Mouse (Mus musculus) kidney, postnatal 0 days (tissue): ENCODE data around the gene Trim80. TPM values are rescaled to one million over a fixed set of nuclear protein-coding genes. Genes with fewer than 3 reads are reported as not detected.
A peak's percentile ranks its signal among the peaks of the same experiment; 100 is the strongest.

Experiments
- ATAC-seq: fragments of 200-750 bp; cut with Nextera tagmentation; replicated peaks from 2 replicates; pipeline ENCODE4 v1.8.0; 2017; ENCODE audit warnings: low read depth, moderate number of reproducible peaks, moderate TSS enrichment, moderate library complexity; ENCODE audit not compliant: low FRiP score
- DNase-seq: peaks from one replicate; pipeline ENCODE4 v3.0.0-alpha.2; 2016; ENCODE audit warnings: low spot score
- H3K27ac ChIP-seq: fragments of 300-500 bp; sonication (generic); 2 replicates; pipeline ENCODE4 v1.5.1; 2014; ENCODE audit warnings: mild to moderate bottlenecking
- H3K27me3 ChIP-seq: fragments of 300-500 bp; sonication (generic); 2 replicates; pipeline ENCODE4 v1.6.1; 2014; ENCODE audit warnings: low read length, mixed read lengths; ENCODE audit not compliant: insufficient read depth
- H3K36me3 ChIP-seq: fragments of 300-500 bp; sonication (generic); 2 replicates; pipeline ENCODE4 v1.6.1; 2014; ENCODE audit warnings: low read length, mixed read lengths; ENCODE audit not compliant: insufficient read depth
- H3K4me1 ChIP-seq: fragments of 300-500 bp; sonication (generic); replicated peaks from 2 replicates; pipeline ENCODE4 v1.6.1; 2014; ENCODE audit warnings: antibody characterized with exemption, low read length, mixed read lengths; ENCODE audit not compliant: insufficient read depth
- H3K4me2 ChIP-seq: fragments of 300-500 bp; sonication (generic); 2 replicates; pipeline ENCODE4 v1.6.1; 2014; ENCODE audit warnings: mild to moderate bottlenecking, low read length, moderate library complexity, mixed read lengths
- H3K4me3 ChIP-seq: fragments of 300-500 bp; sonication (generic); replicated peaks from 2 replicates; pipeline ENCODE4 v1.5.1; 2014; ENCODE audit warnings: low read depth, low read length
- H3K9ac ChIP-seq: fragments of 300-500 bp; sonication (generic); 2 replicates; pipeline ENCODE4 v1.6.1; 2014; ENCODE audit warnings: low read depth, low read length
- H3K9me3 ChIP-seq: fragments of 300-500 bp; sonication (generic); replicated peaks from 2 replicates; pipeline ENCODE4 v1.6.1; 2016; ENCODE audit warnings: low read length, inconsistent platforms, mixed read lengths
- CTCF ChIP-seq: IDR thresholded peaks from 2 replicates; pipeline ENCODE4 v1.5.1; 2016; ENCODE audit warnings: antibody characterized with exemption, low read depth, mild to moderate bottlenecking, moderate library complexity
- WGBS: fragments of 180-500 bp; shearing (Covaris S2); extraction: QIAGEN DNeasy Blood & Tissue Kit; methylation state at CpG from one replicate; pipeline ENCODE4 v1.1.7; 2014; 5-methylcytosine and 5-hydroxymethylcytosine counted together
- polyA plus RNA-seq: library from polyadenylated mRNA; unstranded; fragments of >200 nt; fragmentation: Nextera tagmentation; extraction: Ambion mirVana; gene quantifications from 2 replicates; pipeline ENCODE4 v1.2.1, GENCODE M21; 2015

Gene Trim80
- polyA plus RNA-seq: 0.13 and 0.49 TPM in 2 replicates

DNA sequence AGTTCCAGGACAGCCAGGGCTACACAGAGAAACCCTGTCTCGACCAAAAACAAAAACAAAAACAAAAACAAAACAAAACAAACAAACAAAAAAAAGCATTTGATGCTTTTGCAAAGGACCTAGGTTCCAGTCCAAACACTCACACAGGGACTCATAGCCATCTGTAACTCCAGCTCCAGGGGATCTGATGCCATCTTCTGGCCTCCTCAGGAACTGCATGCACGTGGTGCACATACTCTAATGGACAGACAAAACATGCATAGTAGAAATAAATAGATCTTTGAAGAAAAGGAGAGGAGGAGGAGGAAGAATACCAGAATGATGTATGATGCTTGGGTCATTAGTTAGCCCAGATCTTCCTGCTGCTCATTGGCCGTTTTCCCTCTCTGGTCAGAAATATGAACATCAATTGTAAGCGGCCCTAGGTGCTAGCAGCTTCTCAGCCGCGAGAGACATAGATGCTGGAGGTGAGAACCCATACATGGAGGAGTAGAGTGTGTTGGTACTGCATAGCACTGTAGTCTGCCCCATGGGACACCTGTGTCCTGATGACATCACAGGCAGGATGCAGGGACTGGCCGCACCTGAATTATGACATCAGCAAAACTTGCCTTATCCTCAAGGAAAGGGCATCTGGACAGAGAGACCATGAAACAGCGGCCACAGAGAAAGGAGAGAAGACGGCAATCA lies at the start of gene Trim80:
Trim80 (plus strand) TSS at position 640 of the 690 bp plus-strand sequence.
- Histone ChIP-seq H3K9ac (no peak within 1 kb of the TSS), H3K4me3 (no peak within 1 kb of the TSS), H3K9me3 (no peaks in the 10 kb centered on the region), H3K36me3 (no peaks in the 10 kb centered on the region), H3K4me1 (peaks cover 5% of the 10 kb centered on the region; the same call in 1 of the 2 replicates), H3K27ac (no peak within 1 kb of the TSS), H3K4me2 (no peak within 1 kb of the TSS), H3K27me3 (no peaks in the 10 kb centered on the region)
- TF ChIP-seq CTCF: peak; percentile 43; the same call in 1 of the 2 replicates
- 96% methylated on average over 9 of the region's 9 CpGs for whole genome bisulfite sequencing
- no peak for DNase-seq
- no peak for ATAC-seq

GRCm38 (mm10) chr11:115391358-115391757 lies 49.0 kb upstream of the Trim80 start:
- Histone ChIP-seq H3K9ac (no peak overlapping the region), H3K27ac (no peak overlapping the region), H3K9me3 (no peaks in the 10 kb centered on the region), H3K36me3 (peaks cover 20% of the 10 kb centered on the region; the same call in 1 of the 2 replicates), H3K27me3 (no peaks in the 10 kb centered on the region), H3K4me1 (no peaks in the 10 kb centered on the region), H3K4me3 (no peak overlapping the region), H3K4me2 (no peak overlapping the region)
- ATAC-seq (no peak), DNase-seq (no peak)
- no peak for TF ChIP-seq CTCF
- 86% methylated on average over 7 of the region's 7 CpGs for WGBS

GRCm38 (mm10) chr11:115393721-115394325 lies 46.5 kb upstream of the Trim80 start:
- Histone ChIP-seq H3K4me2 (peak overlapping the region; percentile 23; the same call in 1 of the 2 replicates), H3K9me3 (no peaks in the 10 kb centered on the region), H3K4me3 (no peak overlapping the region), H3K27ac (no peak overlapping the region), H3K36me3 (peaks cover 20% of the 10 kb centered on the region; the same call in 1 of the 2 replicates), H3K9ac (no peak overlapping the region), H3K4me1 (no peaks in the 10 kb centered on the region), H3K27me3 (no peaks in the 10 kb centered on the region)
- DNase-seq: peak; percentile 19
- ATAC-seq: peak; percentile 7; the same call in 1 of the 2 replicates
- TF ChIP-seq CTCF: no peak
- WGBS: 62% methylated on average over 34 of the region's 34 CpGs

GRCm38 (mm10) chr11:115398085-115398484 lies 42.3 kb upstream of the Trim80 start:
- ATAC-seq: no peak
- Histone ChIP-seq H3K4me2 (no peak overlapping the region), H3K4me3 (no peak overlapping the region), H3K27ac (no peak overlapping the region), H3K4me1 (no peaks in the 10 kb centered on the region), H3K9ac (no peak overlapping the region), H3K36me3 (peaks cover 14% of the 10 kb centered on the region; the same call in 1 of the 2 replicates), H3K9me3 (no peaks in the 10 kb centered on the region), H3K27me3 (no peaks in the 10 kb centered on the region)
- no peak for TF ChIP-seq CTCF
- 80% methylated on average over 7 of the region's 7 CpGs for WGBS
- DNase-seq: no peak

DNA sequence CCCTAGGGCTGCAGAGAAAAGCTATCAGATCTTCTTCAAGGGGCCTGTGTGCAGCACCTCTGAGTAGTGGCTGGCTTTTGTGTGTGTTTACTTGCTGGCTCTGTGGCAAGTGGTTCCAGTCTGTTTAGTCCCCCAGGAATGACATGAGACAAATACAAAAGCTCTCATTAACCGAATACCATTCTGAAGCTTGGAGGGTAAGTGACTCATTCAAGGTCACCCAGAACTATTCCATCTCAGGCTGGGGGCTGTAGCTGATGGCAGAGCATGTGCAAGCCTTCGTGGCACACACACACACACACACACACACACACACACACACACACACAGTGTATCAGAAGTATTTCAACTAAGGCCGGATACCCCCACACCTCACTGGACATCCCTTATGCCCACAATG lies 40.2 kb upstream of the Trim80 start:
- Histone ChIP-seq H3K27ac (no peak overlapping the region), H3K36me3 (peaks cover 5% of the 10 kb centered on the region; the same call in 1 of the 2 replicates), H3K4me1 (peaks cover 8% of the 10 kb centered on the region; the same call in 1 of the 2 replicates), H3K4me2 (no peak overlapping the region), H3K4me3 (no peak overlapping the region), H3K27me3 (no peaks in the 10 kb centered on the region), H3K9ac (no peak overlapping the region), H3K9me3 (no peaks in the 10 kb centered on the region)
- ATAC-seq: no peak
- TF ChIP-seq CTCF: no peak
- DNase-seq: no peak
- 70% methylated on average over 3 of the region's 3 CpGs for WGBS

GRCm38 (mm10) chr11:115400630-115401391 lies 39.5 kb upstream of the Trim80 start:
- no peak for TF ChIP-seq CTCF
- Histone ChIP-seq H3K4me3 (no peak overlapping the region), H3K27ac (no peak overlapping the region), H3K9ac (no peak overlapping the region), H3K9me3 (no peaks in the 10 kb centered on the region), H3K4me1 (peaks cover 8% of the 10 kb centered on the region; the same call in 1 of the 2 replicates), H3K36me3 (0 out of 2 replicates have a peak, but pooled peaks cover 2% of the 10 kb centered on the region), H3K27me3 (no peaks in the 10 kb centered on the region), H3K4me2 (no peak overlapping the region)
- ATAC-seq: no peak
- 45% methylated on average over 11 of the region's 11 CpGs for WGBS
- DNase-seq: no peak
